Mouse (Mus musculus): Measurements from ENCODE around the gene D2hgdh. TPM values are rescaled to one million over a fixed set of nuclear protein-coding genes. Genes with fewer than 3 reads are reported as not detected.
"Not testable (repeated sequence)": the region's sequence is repeated elsewhere in the genome, so short reads cannot be mapped to it uniquely, and the experiment has no call there.

The D2hgdh gene
- polyA plus RNA-seq, 1 experiment, result 8.7 TPM

GRCm38 (mm10) chr1:93897395-93897794, 72.7 kb downstream of the D2hgdh start:
- DNase-seq (ENCODE audit: low read depth, low spot score), result not testable (repeated sequence)
- no CpG with 5 or more reads among the region's 1 CpGs for WGBS

- DNase-seq (ENCODE audit: low read depth, low spot score), result not testable (repeated sequence)
- 38% methylated on average over 5 of the region's 5 CpGs for WGBS
Measured at GRCm38 (mm10) chr1:93901291-93901690, 76.6 kb downstream of the D2hgdh start.

Other genes starting within 250 kb of the D2hgdh start
- 262 and 267 TPM in 2 replicates for gene Stk25, start 166.2 kb upstream of the D2hgdh start, polyA plus RNA-seq (2012; rRNA removed)
- gene Bok, start 139.2 kb upstream of the D2hgdh start, polyA plus RNA-seq (2012; rRNA removed), result 23.9 and 25.5 TPM in 2 replicates
- gene Atg4b, start 73.4 kb upstream of the D2hgdh start, polyA plus RNA-seq (2012; rRNA removed), result 43.7 and 52.2 TPM in 2 replicates
- gene Thap4, start 70.0 kb upstream of the D2hgdh start, polyA plus RNA-seq (2012; rRNA removed), result 113 and 122 TPM in 2 replicates
- gene Dtymk, start 23.0 kb upstream of the D2hgdh start, polyA plus RNA-seq (2012; rRNA removed), result 43.9 and 54.5 TPM in 2 replicates
- gene Ing5, start 20.9 kb upstream of the D2hgdh start, polyA plus RNA-seq (2012; rRNA removed), result 5.0 and 5.6 TPM in 2 replicates
- 13.6 and 31.8 TPM in 2 replicates for gene Gal3st2, start 36.4 kb downstream of the D2hgdh start, polyA plus RNA-seq (2012; rRNA removed)
- 28.3 and 73.6 TPM in 2 replicates for gene Gal3st2b, start 93.4 kb downstream of the D2hgdh start, polyA plus RNA-seq (2012; rRNA removed)
- 0.11 and 0.22 TPM in 2 replicates for gene Gal3st2c, start 165.6 kb downstream of the D2hgdh start, polyA plus RNA-seq (2012; rRNA removed)
- gene Neu4, start 195.5 kb downstream of the D2hgdh start, polyA plus RNA-seq (2012; rRNA removed), result not detected in 2 replicates
- gene Pdcd1, start 227.6 kb downstream of the D2hgdh start, polyA plus RNA-seq (2012; rRNA removed), result 1.3 and 1.7 TPM in 2 replicates